Mouse (Mus musculus) layer of hippocampus, postnatal 25 days (tissue): ENCODE data around the gene Rspo4. TPM values are rescaled to one million over a fixed set of nuclear protein-coding genes. Genes with fewer than 3 reads are reported as not detected.

Experiments used
- DNase-seq, 2 experiments: peaks; one replicate each; pipeline ENCODE4 v3.0.0; 2022; ENCODE audit warnings: mixed read lengths in 2 of 2, low spot score in 1 of 2; ENCODE audit errors: extremely low spot score in 1 of 2
- total RNA-seq, 2 experiments: library from RNA; stranded (reverse); gene quantifications; 2 replicates each; pipeline ENCODE4 v1.2.3; 2021

Rspo4 gene
- total RNA-seq, 2 experiments from 2014 or later = not detected

DNA sequence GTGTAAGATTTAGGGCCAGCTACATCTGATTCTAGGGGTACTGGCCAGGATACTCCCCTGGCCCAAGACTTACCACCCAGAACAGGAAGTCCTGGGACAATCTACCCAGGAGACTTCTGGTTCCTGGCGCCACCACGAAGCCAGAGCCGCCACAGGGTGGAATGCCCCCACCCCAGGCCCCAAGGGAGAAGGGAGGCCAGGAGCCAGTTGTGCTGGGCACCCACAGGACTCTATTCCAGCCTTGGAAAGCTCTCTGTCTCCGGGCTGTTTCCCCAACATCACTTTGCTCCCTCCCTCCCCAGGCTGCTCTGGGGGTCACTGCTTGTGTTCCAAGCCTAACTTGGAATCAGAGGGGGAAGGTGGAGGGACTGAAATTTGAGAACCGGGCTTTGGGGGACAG lies 67.8 kb downstream of the Rspo4 start:
- no peak for DNase-seq

- no peak for DNase-seq
Measured at GRCm38 (mm10) chr2:151910919-151911500, 68.3 kb downstream of the Rspo4 start, which contains the start of gene Angpt4. Gene Angpt4, plus strand, starts transcription at chr2:151911210.

- no peak for DNase-seq
Measured at GRCm38 (mm10) chr2:151911751-151912150, 69.0 kb downstream of the Rspo4 start.

- no peak for DNase-seq
Measured at GRCm38 (mm10) chr2:151914120-151914519, 71.4 kb downstream of the Rspo4 start.

- no peak for DNase-seq
Measured at GRCm38 (mm10) chr2:151915111-151915510, 72.4 kb downstream of the Rspo4 start.

GRCm38 (mm10) chr2:151916061-151916831 lies 73.5 kb downstream of the Rspo4 start:
- no peak for DNase-seq

GRCm38 (mm10) chr2:151919140-151919539 lies 76.4 kb downstream of the Rspo4 start:
- no peak for DNase-seq

- no peak for DNase-seq
Measured at GRCm38 (mm10) chr2:151921068-151921467, 78.3 kb downstream of the Rspo4 start.

- no peak for DNase-seq
Measured at GRCm38 (mm10) chr2:151921596-151921995, 78.9 kb downstream of the Rspo4 start.

Other genes with a start within 250 kb of the Rspo4 start
- gene Snph, start 210.3 kb upstream of the Rspo4 start, total RNA-seq = 100 to 1,000 TPM; 380 to 402 TPM
- 1 to 10 TPM in 1 of 2 experiments, under 1 TPM in 1; 0.89 to 1.2 TPM for gene Rad21l, start 174.4 kb upstream of the Rspo4 start, total RNA-seq
- gene Tmem74b, start 140.9 kb upstream of the Rspo4 start, total RNA-seq = 1 to 10 TPM; 4.6 to 4.7 TPM
- gene Psmf1, start 98.7 kb upstream of the Rspo4 start, total RNA-seq = 10 to 100 TPM; 33.3 to 34.0 TPM
- under 1 TPM; 0.30 to 0.96 TPM for gene Angpt4, start 68.3 kb downstream of the Rspo4 start, total RNA-seq
- gene Fam110a, start 137.3 kb downstream of the Rspo4 start, total RNA-seq = 1 to 10 TPM; 7.7 to 8.5 TPM
- gene Slc52a3, start 153.6 kb downstream of the Rspo4 start, total RNA-seq = 1 to 10 TPM; 2.6 TPM
- gene Scrt2, start 238.6 kb downstream of the Rspo4 start, total RNA-seq = 10 to 100 TPM; 21.1 to 23.1 TPM